Mouse (Mus musculus): Measurements from ENCODE around the gene Gm853. TPM values are rescaled to one million over a fixed set of nuclear protein-coding genes. Genes with fewer than 3 reads are reported as not detected.
"Not testable (repeated sequence)": the region's sequence is repeated elsewhere in the genome, so short reads cannot be mapped to it uniquely, and the experiment has no call there.

The Gm853 gene
- polyA plus RNA-seq, 1 experiment: not detected

- not testable (repeated sequence) for H3K4me3 ChIP-seq (ENCODE audit: insufficient read depth, low read depth, low read length); H3K27ac ChIP-seq (replicated peaks; ENCODE audit: low read depth, low read length)
Observed at GRCm38 (mm10) chr4:130243621-130244020, 21.4 kb upstream of the Gm853 start.

GRCm38 (mm10) chr4:130242956-130243355 is 20.8 kb upstream of the Gm853 start:
- no peaks in the 10 kb centered on the region for H3K4me1 ChIP-seq (ENCODE audit: control insufficient read depth, insufficient read depth, insufficient read length, low read length)
- no peak overlapping the region for H3K4me3 ChIP-seq (ENCODE audit: insufficient read depth, low read depth, low read length)
- H3K27ac ChIP-seq (replicated peaks; ENCODE audit: low read depth, low read length): no peak overlapping the region

More at GRCm38 (mm10) chr4:130243621-130244020, 21.4 kb upstream of the Gm853 start:
- H3K4me1 ChIP-seq (ENCODE audit: control insufficient read depth, insufficient read depth, insufficient read length, low read length): not testable (repeated sequence)

GRCm38 (mm10) chr4:130240695-130241094 is 18.5 kb upstream of the Gm853 start:
- H3K4me3 ChIP-seq (ENCODE audit: insufficient read depth, low read depth, low read length): no peak overlapping the region
- H3K27ac ChIP-seq (replicated peaks; ENCODE audit: low read depth, low read length): no peak overlapping the region
- no peaks in the 10 kb centered on the region for H3K4me1 ChIP-seq (ENCODE audit: control insufficient read depth, insufficient read depth, insufficient read length, low read length)

DNA sequence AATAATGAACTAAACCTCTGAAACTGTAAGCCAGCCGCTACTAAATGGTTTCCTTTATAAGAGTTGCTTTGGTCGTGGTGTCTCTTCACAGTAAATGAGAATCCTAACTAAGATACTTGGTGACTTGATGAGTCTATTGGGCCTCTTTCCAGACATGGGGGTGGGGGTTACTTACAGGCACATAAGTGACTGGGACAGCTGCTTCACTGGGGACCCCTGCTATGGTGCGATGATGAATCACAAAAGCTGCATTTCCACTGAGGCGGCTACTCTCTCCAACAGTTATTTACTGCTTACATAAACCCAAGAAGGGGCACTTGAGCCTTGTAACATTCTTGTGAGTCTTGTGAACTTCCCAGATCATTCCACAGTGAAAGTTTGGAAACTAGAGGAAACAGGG is 15.4 kb upstream of the Gm853 start:
- Histone ChIP-seq H3K4me3 (ENCODE audit: insufficient read depth, low read depth, low read length) (no peak overlapping the region), H3K27ac (replicated peaks; ENCODE audit: low read depth, low read length) (no peak overlapping the region), H3K4me1 (ENCODE audit: control insufficient read depth, insufficient read depth, insufficient read length, low read length) (no peaks in the 10 kb centered on the region)

DNA sequence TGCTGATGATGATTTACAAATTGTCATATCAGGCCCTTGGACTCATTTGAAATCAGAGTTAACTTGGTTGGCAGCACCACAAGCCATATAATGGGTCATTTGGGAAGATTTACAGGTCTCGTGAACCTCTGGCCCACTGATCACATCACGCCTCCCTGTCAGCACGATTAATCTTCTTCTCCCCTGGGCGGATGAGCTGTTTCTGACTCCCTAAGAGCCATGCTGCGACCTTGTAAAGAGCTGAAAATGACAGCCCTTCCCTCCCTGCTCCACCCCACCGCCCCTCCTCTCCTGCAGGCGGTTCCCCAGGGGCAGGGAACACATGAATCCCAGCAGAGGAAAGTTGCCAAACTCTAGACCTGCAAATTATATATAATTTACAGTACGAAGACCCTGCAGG is 14.2 kb upstream of the Gm853 start:
- Histone ChIP-seq H3K4me1 (ENCODE audit: control insufficient read depth, insufficient read depth, insufficient read length, low read length) (no peaks in the 10 kb centered on the region), H3K4me3 (ENCODE audit: insufficient read depth, low read depth, low read length) (no peak overlapping the region), H3K27ac (replicated peaks; ENCODE audit: low read depth, low read length) (no peak overlapping the region)

DNA sequence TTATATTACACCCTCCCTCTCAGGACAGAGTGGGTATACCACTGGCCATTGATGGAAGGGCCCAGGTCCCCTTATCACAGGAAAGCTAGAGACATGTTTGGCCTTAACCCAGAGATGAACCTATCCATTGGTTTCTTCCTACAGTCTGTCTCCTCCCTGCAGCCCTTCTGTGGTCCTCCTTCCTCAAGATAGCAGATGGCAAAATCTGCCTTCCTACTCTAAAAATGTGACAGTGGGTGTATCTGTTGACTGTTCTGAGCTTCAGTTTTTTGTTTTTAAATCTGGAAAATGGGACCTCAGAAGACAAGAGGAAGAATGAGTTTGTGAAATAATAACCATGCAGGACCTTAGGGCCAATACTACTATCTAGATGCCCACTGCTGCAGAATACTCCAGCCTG is 1.9 kb upstream of the Gm853 start:
- no peaks in the 10 kb centered on the region for H3K4me1 ChIP-seq (ENCODE audit: control insufficient read depth, insufficient read depth, insufficient read length, low read length)
- no peak overlapping the region for H3K4me3 ChIP-seq (ENCODE audit: insufficient read depth, low read depth, low read length)
- H3K27ac ChIP-seq (replicated peaks; ENCODE audit: low read depth, low read length): no peak overlapping the region

GRCm38 (mm10) chr4:130220176-130220575 is 2.0 kb downstream of the Gm853 start:
- Histone ChIP-seq H3K4me1 (ENCODE audit: control insufficient read depth, insufficient read depth, insufficient read length, low read length) (no peaks in the 10 kb centered on the region), H3K4me3 (ENCODE audit: insufficient read depth, low read depth, low read length) (no peak overlapping the region), H3K27ac (replicated peaks; ENCODE audit: low read depth, low read length) (no peak overlapping the region)

DNA sequence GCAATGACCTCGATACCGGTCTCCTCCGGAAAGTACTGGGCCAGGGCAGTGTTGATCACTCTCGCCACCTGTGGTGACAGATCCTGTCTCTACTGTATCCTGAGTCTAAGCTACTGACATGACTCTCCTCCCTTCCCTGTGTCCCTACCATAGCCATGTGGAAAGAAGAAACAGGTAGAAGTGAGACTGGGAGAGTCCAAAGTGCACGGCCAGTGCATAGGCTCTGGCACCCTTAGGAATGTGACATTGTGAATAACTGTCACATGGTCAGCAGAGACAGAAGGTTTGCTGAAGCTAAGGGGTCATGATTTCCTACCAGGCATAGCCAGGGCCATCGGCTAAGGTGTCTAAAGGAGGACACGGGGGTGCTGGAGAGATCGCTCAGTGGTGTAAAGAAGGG is 6.8 kb downstream of the Gm853 start:
- Histone ChIP-seq H3K4me3 (ENCODE audit: insufficient read depth, low read depth, low read length) (no peak overlapping the region), H3K27ac (replicated peaks; ENCODE audit: low read depth, low read length) (no peak overlapping the region), H3K4me1 (ENCODE audit: control insufficient read depth, insufficient read depth, insufficient read length, low read length) (no peaks in the 10 kb centered on the region)

DNA sequence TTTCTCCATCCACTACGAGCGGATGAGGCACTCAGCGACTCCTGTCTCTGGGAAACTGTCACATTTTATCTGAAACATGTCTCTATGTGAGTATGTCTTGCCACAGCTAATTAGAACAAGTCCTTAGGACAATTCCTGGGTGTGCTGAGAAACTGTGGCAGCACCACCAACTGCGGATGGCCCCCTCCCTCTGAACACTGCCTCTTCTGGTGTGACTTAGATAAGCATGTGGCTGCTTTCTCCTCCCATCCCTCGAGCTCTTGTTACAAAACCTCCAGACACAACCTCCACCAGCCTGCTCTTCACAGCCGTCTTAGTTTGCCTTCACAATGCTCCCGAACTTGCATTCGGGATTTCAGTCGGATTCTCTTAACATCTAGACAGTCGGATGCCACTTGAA is 8.3 kb downstream of the Gm853 start:
- no peak overlapping the region for H3K4me3 ChIP-seq (ENCODE audit: insufficient read depth, low read depth, low read length)
- H3K4me1 ChIP-seq (ENCODE audit: control insufficient read depth, insufficient read depth, insufficient read length, low read length): no peaks in the 10 kb centered on the region
- no peak overlapping the region for H3K27ac ChIP-seq (replicated peaks; ENCODE audit: low read depth, low read length)

GRCm38 (mm10) chr4:130213197-130213596 is 9.0 kb downstream of the Gm853 start:
- H3K4me3 ChIP-seq (ENCODE audit: insufficient read depth, low read depth, low read length): no peak overlapping the region
- H3K27ac ChIP-seq (replicated peaks; ENCODE audit: low read depth, low read length): no peak overlapping the region
- H3K4me1 ChIP-seq (ENCODE audit: control insufficient read depth, insufficient read depth, insufficient read length, low read length): no peaks in the 10 kb centered on the region

- Histone ChIP-seq H3K4me1 (ENCODE audit: control insufficient read depth, insufficient read depth, insufficient read length, low read length) (no peaks in the 10 kb centered on the region), H3K4me3 (ENCODE audit: insufficient read depth, low read depth, low read length) (no peak overlapping the region), H3K27ac (replicated peaks; ENCODE audit: low read depth, low read length) (no peak overlapping the region)
Observed at GRCm38 (mm10) chr4:130212421-130212820, 9.8 kb downstream of the Gm853 start.

GRCm38 (mm10) chr4:130211870-130212269 is 10.3 kb downstream of the Gm853 start:
- no peak overlapping the region for H3K27ac ChIP-seq (replicated peaks; ENCODE audit: low read depth, low read length)

DNA sequence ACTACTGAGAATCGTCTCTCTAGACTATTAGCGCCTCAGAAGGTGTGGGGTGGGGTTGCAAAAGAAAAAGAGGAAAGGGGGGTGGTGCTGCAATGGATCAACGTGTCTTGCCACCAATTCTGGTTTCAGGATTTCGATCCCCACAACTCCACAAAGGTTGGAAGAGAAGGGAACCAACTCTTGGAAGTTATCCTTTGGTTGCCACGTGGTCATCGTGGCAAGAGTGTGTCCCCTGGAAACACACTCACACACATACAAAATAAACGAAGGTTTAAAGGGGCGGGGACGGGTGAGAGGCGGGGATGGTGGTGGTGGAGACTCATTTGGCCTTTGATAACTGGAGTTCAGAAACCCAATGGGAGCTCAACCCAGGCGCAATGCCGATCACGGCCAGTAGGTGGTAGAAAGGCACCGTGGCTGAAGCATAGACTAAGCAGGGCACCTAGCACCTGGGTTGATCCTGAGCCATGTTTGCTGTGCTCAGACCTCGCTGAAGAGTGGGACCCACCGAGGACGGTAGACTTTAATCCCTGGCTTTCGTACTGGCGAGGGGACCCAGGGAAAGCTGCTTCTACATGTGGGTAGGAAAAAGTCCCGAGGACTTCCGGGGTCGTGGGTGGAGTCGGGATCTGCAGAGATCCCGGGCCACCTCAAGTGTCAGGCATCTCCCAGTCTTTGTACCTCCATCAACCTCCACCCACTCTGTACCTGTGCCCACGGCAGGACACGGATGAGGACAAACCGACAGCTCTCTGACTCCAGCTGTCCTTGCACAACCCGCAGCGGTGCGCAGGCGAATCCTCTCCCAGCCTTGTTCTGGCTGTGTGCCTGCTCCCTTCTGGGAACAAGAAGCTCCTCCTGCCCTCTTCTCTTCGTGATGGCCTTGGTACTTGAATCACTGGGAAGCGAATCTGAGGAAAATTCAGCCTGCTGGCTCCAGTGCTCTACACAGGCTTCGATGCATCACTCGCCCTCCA is 23.2 kb downstream of the Gm853 start:
- peak overlapping the region; percentile 30 for H3K4me3 ChIP-seq (ENCODE audit: insufficient read depth, low read depth, low read length)
- no peak overlapping the region for H3K27ac ChIP-seq (replicated peaks; ENCODE audit: low read depth, low read length)
- no peaks in the 10 kb centered on the region for H3K4me1 ChIP-seq (ENCODE audit: control insufficient read depth, insufficient read depth, insufficient read length, low read length)

More at GRCm38 (mm10) chr4:130211870-130212269, 10.3 kb downstream of the Gm853 start:
- Histone ChIP-seq H3K4me1 (ENCODE audit: control insufficient read depth, insufficient read depth, insufficient read length, low read length) (no peaks in the 10 kb centered on the region), H3K4me3 (ENCODE audit: insufficient read depth, low read depth, low read length) (no peak overlapping the region)

DNA sequence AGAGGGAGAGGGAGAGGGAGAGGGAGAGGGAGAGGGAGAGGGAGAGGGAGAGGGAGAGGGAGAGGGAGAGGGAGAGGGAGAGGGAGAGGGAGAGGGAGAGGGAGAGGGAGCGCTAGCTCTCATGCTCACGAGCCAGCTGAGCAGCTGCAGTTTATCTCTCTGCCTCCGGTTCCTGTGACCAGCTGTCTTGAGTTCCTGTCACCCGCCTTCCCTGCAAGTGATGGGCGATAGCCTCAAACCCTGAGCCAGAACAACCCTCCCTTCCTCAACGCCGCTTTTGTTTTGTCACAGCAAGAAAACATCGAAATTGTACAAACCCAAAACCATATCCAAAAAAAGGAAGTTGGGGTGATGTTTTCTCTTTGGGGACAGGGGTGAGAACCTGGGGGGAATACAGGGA is 25.7 kb downstream of the Gm853 start:
- Histone ChIP-seq H3K4me1 (ENCODE audit: control insufficient read depth, insufficient read depth, insufficient read length, low read length) (no peaks in the 10 kb centered on the region), H3K4me3 (ENCODE audit: insufficient read depth, low read depth, low read length) (no peak overlapping the region), H3K27ac (replicated peaks; ENCODE audit: low read depth, low read length) (no peak overlapping the region)

- no peak overlapping the region for H3K27ac ChIP-seq (replicated peaks; ENCODE audit: low read depth, low read length)
- H3K4me1 ChIP-seq (ENCODE audit: control insufficient read depth, insufficient read depth, insufficient read length, low read length): no peaks in the 10 kb centered on the region
- H3K4me3 ChIP-seq (ENCODE audit: insufficient read depth, low read depth, low read length): no peak overlapping the region
Observed at GRCm38 (mm10) chr4:130195924-130196323, 26.3 kb downstream of the Gm853 start.

- H3K4me3 ChIP-seq (ENCODE audit: insufficient read depth, low read depth, low read length): no peak overlapping the region
- H3K27ac ChIP-seq (replicated peaks; ENCODE audit: low read depth, low read length): no peak overlapping the region
- H3K4me1 ChIP-seq (ENCODE audit: control insufficient read depth, insufficient read depth, insufficient read length, low read length): no peaks in the 10 kb centered on the region
Observed at GRCm38 (mm10) chr4:130192266-130192665, 29.9 kb downstream of the Gm853 start.
